Mouse (Mus musculus) embryonic fibroblast, embryonic 13.5 days (primary cell): ENCODE results near the gene Cryba4.

Source experiments
- CTCF ChIP-seq: IDR thresholded peaks from 2 replicates; pipeline ENCODE4 v1.5.1; 2011; ENCODE audit warnings: mild to moderate bottlenecking, control low read depth, low read length, moderate library complexity, borderline replicate concordance; ENCODE audit not compliant: insufficient read depth
- POLR2A ChIP-seq: IDR thresholded peaks from 2 replicates; pipeline ENCODE4 v1.6.1; 2011; ENCODE audit warnings: low read depth, mild to moderate bottlenecking, control low read depth, low read length, moderate library complexity

- TF ChIP-seq CTCF (no peak), POLR2A (no peak)
Measured at GRCm38 (mm10) chr5:112289819-112290535, 37.7 kb upstream of the Cryba4 start.
